Mouse (Mus musculus): ENCODE data around the gene Gigyf2. TPM values are rescaled to one million over a fixed set of nuclear protein-coding genes. Genes with fewer than 3 reads are reported as not detected.

Gigyf2 gene
- polyA plus RNA-seq, 1 experiment from 2014 or later, result 21.0 TPM

DNA sequence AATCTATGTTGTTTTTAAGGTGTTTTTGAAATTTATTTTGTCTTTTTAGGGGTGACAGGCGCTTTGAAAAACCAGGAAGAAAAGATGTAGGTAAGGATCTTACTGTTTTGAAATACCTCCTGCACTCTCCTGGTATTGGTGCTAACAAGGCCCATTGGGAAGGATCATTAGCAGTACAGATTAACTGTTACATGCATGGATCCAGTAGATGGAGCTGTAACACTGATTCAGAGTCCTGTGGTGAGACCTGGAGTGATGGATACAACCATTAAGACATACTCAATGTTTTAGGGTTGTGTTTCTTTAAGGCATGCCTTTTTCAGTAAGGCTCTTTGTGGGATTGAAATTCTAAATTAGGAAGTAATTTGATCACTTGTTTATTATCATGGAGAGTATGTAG is 53.1 kb downstream of the Gigyf2 start:
- H3K4me1 ChIP-seq (replicated peaks; ENCODE audit: control insufficient read depth, insufficient read depth, low read length), result no peaks in the 10 kb centered on the region
- H3K36me3 ChIP-seq (ENCODE audit: control insufficient read depth, insufficient read depth), result peaks cover 11% of the 10 kb centered on the region
- TF ChIP-seq CTCF (IDR thresholded peaks at IDR 0.05; ENCODE audit: low read depth), result peak; percentile 71
- H3K4me2 ChIP-seq (replicated peaks; ENCODE audit: low read depth), result no peak overlapping the region
- no peak overlapping the region for H3K4me3 ChIP-seq (ENCODE audit: low read depth, low read length)
- H3K9me3 ChIP-seq (ENCODE audit: control insufficient read depth), result no peaks in the 10 kb centered on the region
- no peak for ATAC-seq
- no peak overlapping the region for H3K9ac ChIP-seq (ENCODE audit: low read depth, low read length)
- H3K27ac ChIP-seq (ENCODE audit: low read depth, low read length), result no peak overlapping the region
- WGBS, result 89% methylated on average over 1 of the region's 1 CpGs
- H3K27me3 ChIP-seq (replicated peaks; ENCODE audit: control insufficient read depth, insufficient read depth, low read length), result no peaks in the 10 kb centered on the region

GRCm38 (mm10) chr1:87381152-87381551 is 54.4 kb downstream of the Gigyf2 start:
- Histone ChIP-seq H3K4me3 (ENCODE audit: low read depth, low read length) (no peak overlapping the region), H3K9me3 (ENCODE audit: control insufficient read depth) (no peaks in the 10 kb centered on the region), H3K27me3 (replicated peaks; ENCODE audit: control insufficient read depth, insufficient read depth, low read length) (no peaks in the 10 kb centered on the region), H3K4me1 (replicated peaks; ENCODE audit: control insufficient read depth, insufficient read depth, low read length) (no peaks in the 10 kb centered on the region), H3K36me3 (ENCODE audit: control insufficient read depth, insufficient read depth) (peaks cover 11% of the 10 kb centered on the region), H3K4me2 (replicated peaks; ENCODE audit: low read depth) (no peak overlapping the region), H3K9ac (ENCODE audit: low read depth, low read length) (no peak overlapping the region), H3K27ac (ENCODE audit: low read depth, low read length) (no peak overlapping the region)
- 80% methylated on average over 3 of the region's 3 CpGs for WGBS
- TF ChIP-seq CTCF (IDR thresholded peaks at IDR 0.05; ENCODE audit: low read depth), result no peak
- no peak for ATAC-seq

DNA sequence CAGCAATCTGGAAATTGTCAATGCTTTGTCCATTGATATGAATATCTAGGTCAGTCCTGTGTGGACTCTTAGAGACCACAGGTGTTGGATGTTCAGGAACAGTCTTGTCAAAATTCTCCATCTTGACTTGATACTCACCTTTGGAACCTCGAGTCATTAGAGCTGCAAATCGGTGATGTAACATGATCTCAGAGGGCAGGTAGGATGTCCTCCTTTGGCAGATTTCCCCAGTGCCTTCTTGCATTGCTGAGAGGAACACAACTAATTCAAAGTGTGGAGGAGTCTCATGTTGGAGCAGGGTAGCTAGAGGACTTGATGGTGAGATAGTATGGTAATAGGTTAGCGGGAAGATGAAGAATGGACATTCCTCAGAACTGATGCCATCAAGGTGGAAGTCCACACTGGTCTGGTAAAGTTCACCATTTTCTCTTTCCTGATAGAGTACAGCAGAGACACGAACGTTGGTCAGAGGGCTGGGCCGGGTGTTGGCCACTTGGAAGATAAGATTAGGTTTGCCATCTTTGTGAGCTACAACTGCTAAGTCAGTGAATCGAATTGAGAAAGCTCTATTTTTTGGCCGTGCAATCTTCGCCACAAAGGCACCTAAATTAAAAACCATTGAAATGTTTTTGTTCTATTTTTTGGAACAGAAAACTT is 59.8 kb downstream of the Gigyf2 start:
- TF ChIP-seq CTCF (IDR thresholded peaks at IDR 0.05; ENCODE audit: low read depth), result no peak
- no peak overlapping the region for H3K27ac ChIP-seq (ENCODE audit: low read depth, low read length)
- 57% methylated on average over 9 of the region's 9 CpGs for WGBS
- no peak overlapping the region for H3K9ac ChIP-seq (ENCODE audit: low read depth, low read length)
- no peaks in the 10 kb centered on the region for H3K27me3 ChIP-seq (replicated peaks; ENCODE audit: control insufficient read depth, insufficient read depth, low read length)
- no peaks in the 10 kb centered on the region for H3K4me1 ChIP-seq (replicated peaks; ENCODE audit: control insufficient read depth, insufficient read depth, low read length)
- H3K4me3 ChIP-seq (ENCODE audit: low read depth, low read length), result no peak overlapping the region
- no peaks in the 10 kb centered on the region for H3K9me3 ChIP-seq (ENCODE audit: control insufficient read depth)
- peaks cover 15% of the 10 kb centered on the region; the same call in 1 of the 2 replicates for H3K36me3 ChIP-seq (ENCODE audit: control insufficient read depth, insufficient read depth)
- H3K4me2 ChIP-seq (replicated peaks; ENCODE audit: low read depth), result no peak overlapping the region
- ATAC-seq, result no peak; the same call in 1 of the 2 replicates

- no peak for ATAC-seq
- Histone ChIP-seq H3K36me3 (ENCODE audit: control insufficient read depth, insufficient read depth) (peaks cover 5% of the 10 kb centered on the region; the same call in 1 of the 2 replicates), H3K9ac (ENCODE audit: low read depth, low read length) (no peak overlapping the region), H3K4me3 (ENCODE audit: low read depth, low read length) (no peak overlapping the region), H3K9me3 (ENCODE audit: control insufficient read depth) (no peaks in the 10 kb centered on the region), H3K27ac (ENCODE audit: low read depth, low read length) (no peak overlapping the region), H3K4me2 (replicated peaks; ENCODE audit: low read depth) (no peak overlapping the region), H3K4me1 (replicated peaks; ENCODE audit: control insufficient read depth, insufficient read depth, low read length) (no peaks in the 10 kb centered on the region), H3K27me3 (replicated peaks; ENCODE audit: control insufficient read depth, insufficient read depth, low read length) (no peaks in the 10 kb centered on the region)
- TF ChIP-seq CTCF (IDR thresholded peaks at IDR 0.05; ENCODE audit: low read depth), result no peak
- WGBS, result 50% methylated on average over 3 of the region's 3 CpGs
These were observed 66.8 kb downstream of the Gigyf2 start for GRCm38 (mm10) chr1:87393444-87394195.

GRCm38 (mm10) chr1:87394594-87394993 is 67.8 kb downstream of the Gigyf2 start, which contains the start of gene Kcnj13:
Kcnj13 (minus strand) TSS chr1:87394729.
- Histone ChIP-seq H3K4me2 (replicated peaks; ENCODE audit: low read depth) (no peak within 1 kb of the TSS), H3K27me3 (replicated peaks; ENCODE audit: control insufficient read depth, insufficient read depth, low read length) (no peaks in the 10 kb centered on the region), H3K36me3 (ENCODE audit: control insufficient read depth, insufficient read depth) (no peaks in the 10 kb centered on the region; the same call in 1 of the 2 replicates), H3K4me1 (replicated peaks; ENCODE audit: control insufficient read depth, insufficient read depth, low read length) (no peaks in the 10 kb centered on the region), H3K9me3 (ENCODE audit: control insufficient read depth) (no peaks in the 10 kb centered on the region), H3K27ac (ENCODE audit: low read depth, low read length) (no peak within 1 kb of the TSS), H3K4me3 (ENCODE audit: low read depth, low read length) (no peak within 1 kb of the TSS), H3K9ac (ENCODE audit: low read depth, low read length) (no peak within 1 kb of the TSS)
- TF ChIP-seq CTCF (IDR thresholded peaks at IDR 0.05; ENCODE audit: low read depth), result no peak
- WGBS, result 26% methylated on average over 6 of the region's 6 CpGs
- ATAC-seq, result no peak

GRCm38 (mm10) chr1:87396923-87397586 is 70.3 kb downstream of the Gigyf2 start:
- Histone ChIP-seq H3K27ac (ENCODE audit: low read depth, low read length) (no peak overlapping the region), H3K9me3 (ENCODE audit: control insufficient read depth) (no peaks in the 10 kb centered on the region), H3K4me2 (replicated peaks; ENCODE audit: low read depth) (no peak overlapping the region), H3K27me3 (replicated peaks; ENCODE audit: control insufficient read depth, insufficient read depth, low read length) (no peaks in the 10 kb centered on the region), H3K36me3 (ENCODE audit: control insufficient read depth, insufficient read depth) (no peaks in the 10 kb centered on the region; the same call in 1 of the 2 replicates), H3K9ac (ENCODE audit: low read depth, low read length) (no peak overlapping the region), H3K4me1 (replicated peaks; ENCODE audit: control insufficient read depth, insufficient read depth, low read length) (no peaks in the 10 kb centered on the region), H3K4me3 (ENCODE audit: low read depth, low read length) (no peak overlapping the region)
- no peak for ATAC-seq
- no peak for TF ChIP-seq CTCF (IDR thresholded peaks at IDR 0.05; ENCODE audit: low read depth)
- WGBS, result 68% methylated on average over 7 of the region's 7 CpGs
